Mouse (Mus musculus): ENCODE results near the gene Arhgap21. TPM values are rescaled to one million over a fixed set of nuclear protein-coding genes. Genes with fewer than 3 reads are reported as not detected.

The Arhgap21 gene
- polyA plus RNA-seq, 1 experiment from 2014 or later = 53.4 TPM

- H3K9ac ChIP-seq (replicated peaks; ENCODE audit: low read depth, low read length) = no peak overlapping the region
- H3K27ac ChIP-seq (ENCODE audit: low read depth, low read length) = no peak overlapping the region
- no peaks in the 10 kb centered on the region for H3K27me3 ChIP-seq (ENCODE audit: control insufficient read depth, insufficient read depth, low read length)
- WGBS = 80% methylated on average over 7 of the region's 7 CpGs
- no peak overlapping the region for H3K4me3 ChIP-seq (ENCODE audit: low read depth, low read length)
- H3K9me3 ChIP-seq (ENCODE audit: control insufficient read depth, low read length) = no peaks in the 10 kb centered on the region
- no peaks in the 10 kb centered on the region for H3K36me3 ChIP-seq (ENCODE audit: control insufficient read depth, insufficient read depth, low read length)
- no peak overlapping the region for H3K4me2 ChIP-seq (ENCODE audit: low read depth, low read length)
- ATAC-seq (ENCODE audit: low read depth) = no peak
- no peaks in the 10 kb centered on the region for H3K4me1 ChIP-seq (ENCODE audit: control insufficient read depth, insufficient read depth, low read length)
Measured at GRCm38 (mm10) chr2:20818226-20818625, 150.5 kb downstream of the Arhgap21 start.

GRCm38 (mm10) chr2:20813986-20814385, 154.7 kb downstream of the Arhgap21 start:
- Histone ChIP-seq H3K9ac (replicated peaks; ENCODE audit: low read depth, low read length) (no peak overlapping the region), H3K27ac (ENCODE audit: low read depth, low read length) (no peak overlapping the region), H3K4me1 (ENCODE audit: control insufficient read depth, insufficient read depth, low read length) (no peaks in the 10 kb centered on the region), H3K9me3 (ENCODE audit: control insufficient read depth, low read length) (no peaks in the 10 kb centered on the region), H3K36me3 (ENCODE audit: control insufficient read depth, insufficient read depth, low read length) (no peaks in the 10 kb centered on the region), H3K4me3 (ENCODE audit: low read depth, low read length) (no peak overlapping the region), H3K27me3 (ENCODE audit: control insufficient read depth, insufficient read depth, low read length) (no peaks in the 10 kb centered on the region), H3K4me2 (ENCODE audit: low read depth, low read length) (no peak overlapping the region)
- no peak for ATAC-seq (ENCODE audit: low read depth)
- WGBS = 85% methylated on average over 2 of the region's 2 CpGs

- Histone ChIP-seq H3K4me1 (ENCODE audit: control insufficient read depth, insufficient read depth, low read length) (no peaks in the 10 kb centered on the region), H3K27ac (ENCODE audit: low read depth, low read length) (no peak overlapping the region), H3K4me3 (ENCODE audit: low read depth, low read length) (no peak overlapping the region), H3K36me3 (ENCODE audit: control insufficient read depth, insufficient read depth, low read length) (no peaks in the 10 kb centered on the region), H3K27me3 (ENCODE audit: control insufficient read depth, insufficient read depth, low read length) (no peaks in the 10 kb centered on the region), H3K9me3 (ENCODE audit: control insufficient read depth, low read length) (no peaks in the 10 kb centered on the region), H3K4me2 (ENCODE audit: low read depth, low read length) (no peak overlapping the region), H3K9ac (replicated peaks; ENCODE audit: low read depth, low read length) (no peak overlapping the region)
- ATAC-seq (ENCODE audit: low read depth) = no peak
- WGBS = 86% methylated on average over 8 of the region's 8 CpGs
Measured at GRCm38 (mm10) chr2:20811506-20811905, 157.2 kb downstream of the Arhgap21 start.

GRCm38 (mm10) chr2:20801236-20801890, 167.3 kb downstream of the Arhgap21 start:
- no peaks in the 10 kb centered on the region for H3K27me3 ChIP-seq (ENCODE audit: control insufficient read depth, insufficient read depth, low read length)
- H3K36me3 ChIP-seq (ENCODE audit: control insufficient read depth, insufficient read depth, low read length) = no peaks in the 10 kb centered on the region
- no peaks in the 10 kb centered on the region for H3K4me1 ChIP-seq (ENCODE audit: control insufficient read depth, insufficient read depth, low read length)
- H3K9ac ChIP-seq (replicated peaks; ENCODE audit: low read depth, low read length) = no peak overlapping the region
- no peak overlapping the region for H3K27ac ChIP-seq (ENCODE audit: low read depth, low read length)
- H3K4me2 ChIP-seq (ENCODE audit: low read depth, low read length) = no peak overlapping the region
- no peak for ATAC-seq (ENCODE audit: low read depth)
- WGBS = 85% methylated on average over 8 of the region's 8 CpGs
- no peak overlapping the region for H3K4me3 ChIP-seq (ENCODE audit: low read depth, low read length)
- H3K9me3 ChIP-seq (ENCODE audit: control insufficient read depth, low read length) = no peaks in the 10 kb centered on the region

Other genes with a start within 250 kb of the Arhgap21 start
- 3.2 and 6.3 TPM in 2 replicates for gene Enkur, start 236.5 kb upstream of the Arhgap21 start, polyA plus RNA-seq (2014; fragmentation: Nextera tagmentation; extraction: Ambion mirVana)
- gene Thnsl1, start 236.8 kb upstream of the Arhgap21 start, polyA plus RNA-seq (2014; fragmentation: Nextera tagmentation; extraction: Ambion mirVana) = 21.3 and 24.8 TPM in 2 replicates